Mouse (Mus musculus): ENCODE results near the gene Asna1. TPM values are rescaled to one million over a fixed set of nuclear protein-coding genes. Genes with fewer than 3 reads are reported as not detected.
A peak's percentile ranks its signal among the peaks of the same experiment; 100 is the strongest.

The Asna1 gene
- polyA plus RNA-seq, 1 experiment from 2014 or later = 121 TPM

DNA sequence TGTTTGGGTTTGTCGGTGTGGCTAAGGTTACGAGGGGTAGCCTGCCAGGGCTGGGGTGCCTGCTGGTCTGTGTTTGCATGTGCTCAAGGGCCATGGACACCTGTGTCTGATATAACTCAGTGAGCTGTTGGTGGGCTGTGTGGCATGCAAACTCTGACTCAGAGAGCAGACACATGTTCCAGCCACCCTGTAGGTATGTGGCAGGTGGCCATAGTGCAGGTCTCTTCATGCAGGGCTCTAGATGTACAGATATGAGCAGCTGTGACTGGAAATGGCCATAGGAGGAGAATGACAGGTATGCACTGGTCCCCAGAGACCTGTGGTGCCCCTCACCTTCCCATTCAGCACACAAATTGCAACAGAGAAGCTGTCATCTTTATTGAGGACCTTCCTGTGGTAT, 42.1 kb upstream of the Asna1 start:
- H3K4me2 ChIP-seq (replicated peaks) = no peak overlapping the region
- H3K36me3 ChIP-seq (replicated peaks; ENCODE audit: control insufficient read depth, insufficient read depth) = peaks cover 63% of the 10 kb centered on the region
- no peak for DNase-seq (ENCODE audit: low spot score)
- H3K27ac ChIP-seq = no peak overlapping the region
- no peak for ATAC-seq (ENCODE audit: low FRiP score)
- no peaks in the 10 kb centered on the region for H3K27me3 ChIP-seq (ENCODE audit: control insufficient read depth, insufficient read depth, low read length)
- H3K9ac ChIP-seq = no peak overlapping the region
- H3K4me3 ChIP-seq (replicated peaks; ENCODE audit: low read length) = no peak overlapping the region
- H3K9me3 ChIP-seq (ENCODE audit: control insufficient read depth, low read length) = no peaks in the 10 kb centered on the region
- peaks cover 6% of the 10 kb centered on the region for H3K4me1 ChIP-seq (replicated peaks; ENCODE audit: control insufficient read depth, insufficient read depth, low read length)
- WGBS = 91% methylated on average over 2 of the region's 2 CpGs

DNA sequence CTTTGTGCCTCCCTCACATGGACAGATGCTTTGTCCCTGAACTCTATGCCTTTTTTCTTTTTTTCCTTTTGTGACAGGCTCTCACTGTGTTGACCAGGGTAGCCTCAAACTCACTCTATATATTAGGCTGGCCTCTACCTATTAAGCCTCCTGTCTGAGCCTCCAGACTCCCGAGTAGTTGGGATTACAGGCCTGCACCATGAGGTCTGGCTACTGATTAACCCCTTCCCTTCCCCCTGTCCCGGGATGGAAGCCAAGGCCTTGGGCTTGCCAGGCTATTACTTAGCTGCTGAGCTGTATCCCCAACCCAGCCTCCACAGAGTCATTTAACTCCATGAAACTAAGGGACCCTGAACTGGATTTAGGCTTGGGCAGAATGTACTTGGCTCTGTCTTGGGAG, 40.1 kb upstream of the Asna1 start:
- Histone ChIP-seq H3K9ac (no peak overlapping the region), H3K4me1 (replicated peaks; ENCODE audit: control insufficient read depth, insufficient read depth, low read length) (peaks cover 16% of the 10 kb centered on the region), H3K36me3 (replicated peaks; ENCODE audit: control insufficient read depth, insufficient read depth) (peaks cover 68% of the 10 kb centered on the region), H3K27ac (no peak overlapping the region), H3K4me3 (replicated peaks; ENCODE audit: low read length) (no peak overlapping the region), H3K27me3 (ENCODE audit: control insufficient read depth, insufficient read depth, low read length) (no peaks in the 10 kb centered on the region), H3K4me2 (replicated peaks) (no peak overlapping the region), H3K9me3 (ENCODE audit: control insufficient read depth, low read length) (no peaks in the 10 kb centered on the region)
- WGBS = 25% methylated on average over 2 of the region's 2 CpGs
- no peak for ATAC-seq (ENCODE audit: low FRiP score)
- no peak for DNase-seq (ENCODE audit: low spot score)

DNA sequence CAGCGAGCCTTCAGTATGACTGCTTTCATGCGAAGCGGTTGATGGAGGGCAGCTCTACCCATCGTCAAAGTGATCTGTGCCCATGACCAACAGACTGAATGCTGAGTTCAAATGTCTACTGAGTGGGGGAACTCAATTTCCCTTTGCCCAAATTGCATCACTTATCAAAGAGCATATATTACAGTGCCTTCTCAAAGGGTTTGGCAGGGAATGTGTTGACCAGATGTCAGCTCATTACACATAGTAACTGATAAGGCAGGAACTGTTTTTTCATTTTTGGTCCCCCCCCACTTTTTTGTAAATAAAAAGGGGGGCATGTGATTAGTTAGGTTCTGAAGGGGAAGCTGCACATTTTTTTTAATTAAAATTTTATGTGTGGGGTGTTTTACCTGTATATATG, 37.5 kb upstream of the Asna1 start:
- Histone ChIP-seq H3K36me3 (replicated peaks; ENCODE audit: control insufficient read depth, insufficient read depth) (peaks cover 57% of the 10 kb centered on the region), H3K27me3 (ENCODE audit: control insufficient read depth, insufficient read depth, low read length) (no peaks in the 10 kb centered on the region), H3K4me2 (replicated peaks) (no peak overlapping the region), H3K9me3 (ENCODE audit: control insufficient read depth, low read length) (no peaks in the 10 kb centered on the region), H3K4me1 (replicated peaks; ENCODE audit: control insufficient read depth, insufficient read depth, low read length) (peaks cover 16% of the 10 kb centered on the region), H3K27ac (no peak overlapping the region), H3K4me3 (replicated peaks; ENCODE audit: low read length) (no peak overlapping the region), H3K9ac (no peak overlapping the region)
- ATAC-seq (ENCODE audit: low FRiP score) (no peak), DNase-seq (ENCODE audit: low spot score) (no peak)
- WGBS = 98% methylated on average over 4 of the region's 4 CpGs

DNA sequence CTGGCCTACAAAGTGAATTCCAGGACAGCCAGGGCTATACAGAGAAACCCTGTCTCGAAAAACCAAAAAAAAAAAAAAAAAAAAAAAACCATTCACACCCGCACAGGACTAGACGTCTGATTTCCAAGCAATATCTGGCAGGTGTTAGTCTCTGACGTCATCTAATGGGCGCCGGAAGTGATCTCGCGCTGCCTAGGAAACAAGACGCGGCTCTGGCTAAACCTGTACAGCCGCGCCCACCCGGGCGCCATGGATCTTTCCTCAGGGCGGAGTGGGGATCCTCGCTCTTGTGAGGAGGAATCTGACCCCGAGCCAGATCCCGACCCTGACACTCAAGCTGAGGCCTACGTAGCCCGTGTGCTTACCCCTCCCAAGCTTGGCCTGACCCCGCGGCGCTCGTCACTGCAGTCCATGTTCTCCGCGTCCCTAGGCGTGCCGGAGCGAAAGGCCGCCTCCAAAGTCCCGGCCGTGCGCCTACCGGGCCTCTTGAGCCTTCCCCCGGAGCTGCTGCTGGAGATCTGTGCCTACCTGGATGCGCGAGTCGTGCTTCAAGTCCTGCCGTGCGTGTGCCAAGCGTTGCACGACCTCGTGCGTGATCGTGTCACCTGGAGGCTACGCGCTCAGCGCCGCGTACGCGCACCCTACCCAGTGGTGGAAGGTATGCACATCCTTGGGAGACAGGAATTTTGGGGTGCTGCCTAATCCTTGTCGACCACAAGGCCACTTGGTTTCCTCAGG, 35.0 kb upstream of the Asna1 start, which contains the start of gene Fbxw9:
Gene Fbxw9, plus strand, starts transcription at position 177 of the 738 bp plus-strand sequence.
- DNase-seq (ENCODE audit: low spot score) = peak; percentile 98
- H3K27me3 ChIP-seq (ENCODE audit: control insufficient read depth, insufficient read depth, low read length) = no peaks in the 10 kb centered on the region
- ATAC-seq (ENCODE audit: low FRiP score) = peak; percentile 92
- peak within 1 kb of the TSS; percentile 89 for H3K9ac ChIP-seq
- peak within 1 kb of the TSS; percentile 96 for H3K4me3 ChIP-seq (replicated peaks; ENCODE audit: low read length)
- peak within 1 kb of the TSS; percentile 66 for H3K27ac ChIP-seq
- H3K4me2 ChIP-seq (replicated peaks) = peak within 1 kb of the TSS; percentile 86
- under 1% methylated on average over 52 of the region's 53 CpGs for WGBS
- peaks cover 57% of the 10 kb centered on the region for H3K36me3 ChIP-seq (replicated peaks; ENCODE audit: control insufficient read depth, insufficient read depth)
- H3K9me3 ChIP-seq (ENCODE audit: control insufficient read depth, low read length) = no peaks in the 10 kb centered on the region
- H3K4me1 ChIP-seq (replicated peaks; ENCODE audit: control insufficient read depth, insufficient read depth, low read length) = peaks cover 16% of the 10 kb centered on the region

DNA sequence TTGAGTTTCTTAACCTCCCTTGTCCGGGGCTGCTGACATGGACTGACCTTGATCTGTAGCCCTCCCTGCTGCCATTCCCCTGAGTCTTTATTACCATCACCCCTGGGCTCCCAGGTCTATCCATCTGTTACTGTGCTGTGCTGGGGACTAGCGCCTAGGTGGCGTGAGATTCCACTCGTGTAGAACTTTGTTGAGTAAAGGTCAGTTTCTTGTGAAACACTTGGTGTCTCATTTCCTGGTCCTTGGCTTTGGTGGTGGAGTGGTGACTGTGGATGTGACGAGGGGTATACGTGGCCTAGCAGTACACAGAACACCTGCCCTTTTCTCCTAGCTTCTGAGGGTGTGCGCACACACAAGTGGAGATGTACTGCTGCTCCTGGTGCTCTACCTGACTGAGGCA, 32.3 kb upstream of the Asna1 start:
- H3K9me3 ChIP-seq (ENCODE audit: control insufficient read depth, low read length) = no peaks in the 10 kb centered on the region
- peaks cover 16% of the 10 kb centered on the region for H3K4me1 ChIP-seq (replicated peaks; ENCODE audit: control insufficient read depth, insufficient read depth, low read length)
- H3K36me3 ChIP-seq (replicated peaks; ENCODE audit: control insufficient read depth, insufficient read depth) = peaks cover 64% of the 10 kb centered on the region
- no peak for ATAC-seq (ENCODE audit: low FRiP score)
- H3K27me3 ChIP-seq (ENCODE audit: control insufficient read depth, insufficient read depth, low read length) = no peaks in the 10 kb centered on the region
- H3K4me3 ChIP-seq (replicated peaks; ENCODE audit: low read length) = no peak overlapping the region
- WGBS = 85% methylated on average over 7 of the region's 7 CpGs
- no peak overlapping the region for H3K4me2 ChIP-seq (replicated peaks)
- no peak for DNase-seq (ENCODE audit: low spot score)
- H3K27ac ChIP-seq = no peak overlapping the region
- no peak overlapping the region for H3K9ac ChIP-seq

DNA sequence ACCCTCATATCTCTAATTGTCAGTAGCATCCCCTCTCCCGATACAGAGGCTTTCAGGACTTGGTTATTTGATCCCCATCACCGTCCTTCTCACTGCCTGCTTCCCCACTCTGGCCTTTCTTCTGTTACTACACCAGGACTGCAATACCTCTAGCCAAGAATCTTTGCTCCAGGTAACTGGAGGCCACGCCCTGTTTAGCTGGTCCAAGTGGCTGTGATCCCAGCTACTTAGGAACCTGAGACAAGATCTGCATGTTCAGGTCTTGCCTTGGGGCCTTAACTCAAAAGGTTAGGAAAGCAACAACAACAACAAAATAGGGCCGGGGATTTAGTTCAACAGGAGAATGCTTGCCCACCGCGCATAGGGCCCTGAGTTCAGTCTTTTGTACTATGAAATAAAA, 18.5 kb upstream of the Asna1 start:
- Histone ChIP-seq H3K36me3 (replicated peaks; ENCODE audit: control insufficient read depth, insufficient read depth) (peaks cover 76% of the 10 kb centered on the region), H3K27ac (no peak overlapping the region), H3K27me3 (ENCODE audit: control insufficient read depth, insufficient read depth, low read length) (no peaks in the 10 kb centered on the region), H3K4me3 (replicated peaks; ENCODE audit: low read length) (no peak overlapping the region), H3K9ac (no peak overlapping the region), H3K4me1 (replicated peaks; ENCODE audit: control insufficient read depth, insufficient read depth, low read length) (peaks cover 7% of the 10 kb centered on the region), H3K4me2 (replicated peaks) (no peak overlapping the region), H3K9me3 (ENCODE audit: control insufficient read depth, low read length) (no peaks in the 10 kb centered on the region)
- no peak for ATAC-seq (ENCODE audit: low FRiP score)
- WGBS = 94% methylated on average over 6 of the region's 6 CpGs
- no peak for DNase-seq (ENCODE audit: low spot score)

DNA sequence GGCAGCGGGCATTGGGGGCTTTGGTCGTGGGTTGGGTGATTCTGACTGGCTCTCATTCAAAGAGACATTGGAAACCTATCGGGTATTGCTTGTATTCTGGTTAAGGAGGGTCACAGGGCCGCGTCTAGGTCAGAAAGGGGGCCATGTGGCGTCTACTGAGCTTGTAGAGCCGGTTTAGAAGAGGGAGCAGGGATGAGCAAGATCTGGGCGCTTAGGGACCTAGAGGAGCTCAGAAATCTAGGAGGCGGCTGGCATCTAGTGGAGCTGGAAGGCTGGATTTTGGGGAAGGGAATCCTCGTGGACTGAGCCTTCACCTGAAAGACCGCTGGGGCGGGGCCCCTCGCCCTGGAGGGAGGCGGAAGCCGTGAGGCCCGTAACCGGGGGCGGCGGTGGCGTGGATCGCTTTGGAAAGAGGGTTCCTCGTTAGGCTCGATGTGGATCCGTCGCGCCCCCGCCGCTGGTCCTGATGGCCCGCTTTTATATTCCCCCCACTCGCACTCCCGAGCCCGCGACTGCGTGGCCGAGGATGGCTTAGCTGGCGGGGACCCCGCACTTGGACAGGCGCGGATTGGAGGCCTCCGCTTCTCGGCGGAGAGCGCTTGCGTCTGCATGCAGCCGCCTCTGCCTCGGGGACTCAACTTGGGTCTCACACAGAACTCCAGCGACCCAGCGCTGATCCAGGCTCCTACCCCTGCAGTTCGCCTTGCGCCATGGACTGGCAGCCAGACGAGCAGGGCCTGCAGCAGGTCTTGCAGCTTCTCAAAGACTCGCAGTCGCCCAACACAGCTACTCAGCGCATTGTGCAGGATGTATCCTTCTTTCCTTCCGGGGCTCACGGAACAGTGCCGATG, 12.8 kb upstream of the Asna1 start:
- Histone ChIP-seq H3K9me3 (ENCODE audit: control insufficient read depth, low read length) (no peaks in the 10 kb centered on the region), H3K36me3 (replicated peaks; ENCODE audit: control insufficient read depth, insufficient read depth) (peaks cover 23% of the 10 kb centered on the region), H3K27ac (peak overlapping the region; percentile 97), H3K27me3 (ENCODE audit: control insufficient read depth, insufficient read depth, low read length) (no peaks in the 10 kb centered on the region), H3K4me1 (replicated peaks; ENCODE audit: control insufficient read depth, insufficient read depth, low read length) (peaks cover 25% of the 10 kb centered on the region), H3K4me2 (replicated peaks) (peak overlapping the region; percentile 91), H3K4me3 (replicated peaks; ENCODE audit: low read length) (peak overlapping the region; percentile 73), H3K9ac (peak overlapping the region; percentile 86)
- peak; percentile 3; the same call in 1 of the 2 replicates for ATAC-seq (ENCODE audit: low FRiP score)
- under 1% methylated on average over 57 of the region's 57 CpGs for WGBS
- peak; percentile 34 for DNase-seq (ENCODE audit: low spot score)

DNA sequence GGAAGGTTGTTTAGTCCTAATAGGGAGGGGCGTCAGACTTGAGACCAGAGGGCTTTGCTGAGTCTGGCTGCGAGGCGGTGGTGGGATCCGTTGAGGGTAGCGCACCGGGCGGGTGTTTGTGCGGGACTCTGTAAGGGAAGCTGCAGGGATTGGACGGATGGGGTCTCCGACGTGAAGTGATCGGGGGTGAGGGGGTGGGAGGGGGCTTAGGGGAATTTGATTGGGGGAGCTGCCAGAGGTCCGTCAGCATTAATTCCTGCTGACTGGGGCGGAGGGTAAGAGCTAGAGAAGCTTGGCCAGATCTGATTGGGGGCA, 12.2 kb upstream of the Asna1 start:
- no peaks in the 10 kb centered on the region for H3K27me3 ChIP-seq (ENCODE audit: control insufficient read depth, insufficient read depth, low read length)
- WGBS = under 1% methylated on average over 14 of the region's 14 CpGs
- DNase-seq (ENCODE audit: low spot score) = peak; percentile 39
- peak overlapping the region; percentile 97 for H3K27ac ChIP-seq
- no peaks in the 10 kb centered on the region for H3K9me3 ChIP-seq (ENCODE audit: control insufficient read depth, low read length)
- ATAC-seq (ENCODE audit: low FRiP score) = peak; percentile 62
- peaks cover 26% of the 10 kb centered on the region for H3K36me3 ChIP-seq (replicated peaks; ENCODE audit: control insufficient read depth, insufficient read depth)
- H3K4me2 ChIP-seq (replicated peaks) = peak overlapping the region; percentile 91
- peak overlapping the region; percentile 86 for H3K9ac ChIP-seq
- H3K4me1 ChIP-seq (replicated peaks; ENCODE audit: control insufficient read depth, insufficient read depth, low read length) = peaks cover 25% of the 10 kb centered on the region
- peak overlapping the region; percentile 73 for H3K4me3 ChIP-seq (replicated peaks; ENCODE audit: low read length)

DNA sequence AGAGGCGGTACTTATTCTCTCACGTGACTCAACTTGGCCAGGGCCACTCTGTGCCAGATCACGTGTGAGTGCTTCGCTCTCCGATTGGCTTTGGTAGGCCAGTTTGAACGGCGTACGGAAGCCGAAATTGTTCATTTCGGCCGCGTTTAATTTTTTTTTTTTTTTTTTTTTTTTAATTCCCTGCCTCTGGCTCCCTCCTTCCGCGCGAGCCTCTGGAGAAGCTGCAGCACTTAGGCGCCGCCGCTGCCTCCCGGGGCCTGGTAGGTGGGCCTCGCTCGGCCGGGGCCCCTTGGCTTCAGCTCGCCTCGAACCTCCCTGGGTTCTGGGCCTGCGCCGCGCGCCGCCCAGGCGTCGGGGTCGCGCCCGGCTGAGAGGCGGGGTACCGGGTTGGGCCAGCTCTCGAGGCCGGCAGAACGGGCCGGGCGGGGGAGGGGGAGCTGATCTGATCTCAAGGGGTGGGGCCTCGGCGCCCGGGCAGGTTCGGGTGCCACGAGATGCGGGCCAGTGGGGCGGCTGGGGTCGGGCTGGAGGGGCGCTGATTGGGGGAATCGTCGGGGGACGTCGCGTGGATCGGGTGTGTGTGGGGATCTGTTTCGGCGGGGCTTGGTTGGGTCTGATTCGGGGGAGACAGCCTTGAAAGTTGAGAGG, 11.8 kb upstream of the Asna1 start, which contains the start of gene Tnpo2:
Gene Tnpo2, plus strand, starts transcription at position 198 of the 648 bp plus-strand sequence.
- under 1% methylated on average over 53 of the region's 59 CpGs for WGBS
- Histone ChIP-seq H3K36me3 (replicated peaks; ENCODE audit: control insufficient read depth, insufficient read depth) (peaks cover 31% of the 10 kb centered on the region), H3K4me2 (replicated peaks) (peak within 1 kb of the TSS; percentile 91), H3K9me3 (ENCODE audit: control insufficient read depth, low read length) (no peaks in the 10 kb centered on the region), H3K9ac (peak within 1 kb of the TSS; percentile 86), H3K4me1 (replicated peaks; ENCODE audit: control insufficient read depth, insufficient read depth, low read length) (peaks cover 25% of the 10 kb centered on the region), H3K27me3 (ENCODE audit: control insufficient read depth, insufficient read depth, low read length) (no peaks in the 10 kb centered on the region), H3K27ac (peak within 1 kb of the TSS; percentile 97), H3K4me3 (replicated peaks; ENCODE audit: low read length) (peak within 1 kb of the TSS; percentile 73)
- ATAC-seq (ENCODE audit: low FRiP score) (peak; percentile 92), DNase-seq (ENCODE audit: low spot score) (peak; percentile 95)
